Mouse (Mus musculus) neural tube, embryonic 11.5 days (tissue): ENCODE data around the gene M1ap. TPM values are rescaled to one million over a fixed set of nuclear protein-coding genes. Genes with fewer than 3 reads are reported as not detected.

Experiments used
- ATAC-seq: fragments of 200-750 bp; cut with Nextera tagmentation; 2 replicates; pipeline ENCODE4 v1.8.0; 2017; ENCODE audit warnings: moderate number of reproducible peaks, mild to moderate bottlenecking, moderate TSS enrichment, moderate library complexity; ENCODE audit not compliant: insufficient read depth, low FRiP score, low TSS enrichment
- DNase-seq: peaks from one replicate; pipeline ENCODE4 v3.0.0-alpha.2; 2015; ENCODE audit warnings: low spot score
- H3K27ac ChIP-seq: fragments of 300-500 bp; sonication (generic); 2 replicates; pipeline ENCODE4 v1.5.1; 2014; ENCODE audit warnings: low read depth, mild to moderate bottlenecking, low read length
- H3K27me3 ChIP-seq: fragments of 300-500 bp; sonication (generic); 2 replicates; pipeline ENCODE4 v1.6.1; 2014; ENCODE audit warnings: mild to moderate bottlenecking, low read length, mixed read lengths; ENCODE audit not compliant: control insufficient read depth, insufficient read depth
- H3K36me3 ChIP-seq: fragments of 300-500 bp; sonication (generic); 2 replicates; pipeline ENCODE4 v1.6.1; 2014; ENCODE audit warnings: mild to moderate bottlenecking, low read length, moderate library complexity, mixed read lengths; ENCODE audit not compliant: control insufficient read depth, insufficient read depth
- H3K4me1 ChIP-seq: fragments of 300-500 bp; sonication (generic); 2 replicates; pipeline ENCODE4 v1.6.1; 2014; ENCODE audit warnings: low read length, mixed read lengths; ENCODE audit not compliant: control insufficient read depth, insufficient read depth
- H3K4me2 ChIP-seq: fragments of 300-500 bp; sonication (generic); 2 replicates; pipeline ENCODE4 v1.6.1; 2014; ENCODE audit warnings: low read depth, mild to moderate bottlenecking, moderate library complexity
- H3K4me3 ChIP-seq: fragments of 300-500 bp; sonication (generic); 2 replicates; pipeline ENCODE4 v1.5.1; 2014; ENCODE audit warnings: low read depth, low read length
- H3K9ac ChIP-seq: fragments of 300-500 bp; sonication (generic); 2 replicates; pipeline ENCODE4 v1.6.1; 2014; ENCODE audit warnings: mild to moderate bottlenecking, low read length
- H3K9me3 ChIP-seq: fragments of 300-500 bp; sonication (generic); 2 replicates; pipeline ENCODE4 v1.6.1; 2016; ENCODE audit warnings: low read length; ENCODE audit not compliant: control insufficient read depth
- WGBS: fragments of 180-500 bp; shearing (Covaris S2); extraction: QIAGEN DNeasy Blood & Tissue Kit; methylation state at CpG from one replicate; pipeline ENCODE4 v1.1.7; 2014; 5-methylcytosine and 5-hydroxymethylcytosine counted together
- polyA plus RNA-seq: library from polyadenylated mRNA; unstranded; fragments of >200 nt; fragmentation: Nextera tagmentation; extraction: Ambion mirVana; gene quantifications from 2 replicates; pipeline ENCODE4 v1.2.1, GENCODE M21; 2014

Gene M1ap
- polyA plus RNA-seq, 1 experiment from 2014 or later, result not detected

- Histone ChIP-seq H3K9ac (no peak overlapping the region), H3K4me1 (no peaks in the 10 kb centered on the region), H3K27me3 (no peaks in the 10 kb centered on the region), H3K27ac (no peak overlapping the region), H3K4me2 (no peak overlapping the region), H3K4me3 (no peak overlapping the region), H3K9me3 (no peaks in the 10 kb centered on the region), H3K36me3 (no peaks in the 10 kb centered on the region)
- 76% methylated on average over 6 of the region's 6 CpGs for WGBS
- DNase-seq, result no peak
- no peak for ATAC-seq
These were observed 96.9 kb downstream of the M1ap start for GRCm38 (mm10) chr6:83043561-83043960.

GRCm38 (mm10) chr6:83043993-83044392 lies 97.3 kb downstream of the M1ap start:
- no peaks in the 10 kb centered on the region for H3K9me3 ChIP-seq
- ATAC-seq, result no peak
- no peaks in the 10 kb centered on the region for H3K4me1 ChIP-seq
- H3K4me3 ChIP-seq, result no peak overlapping the region
- H3K4me2 ChIP-seq, result no peak overlapping the region
- WGBS, result 85% methylated on average over 5 of the region's 5 CpGs
- no peak overlapping the region for H3K9ac ChIP-seq
- DNase-seq, result no peak
- H3K27ac ChIP-seq, result no peak overlapping the region
- no peaks in the 10 kb centered on the region for H3K36me3 ChIP-seq
- H3K27me3 ChIP-seq, result no peaks in the 10 kb centered on the region

GRCm38 (mm10) chr6:83044742-83045141 lies 98.0 kb downstream of the M1ap start:
- no peak overlapping the region for H3K4me3 ChIP-seq
- H3K36me3 ChIP-seq, result no peaks in the 10 kb centered on the region
- 73% methylated on average over 9 of the region's 9 CpGs for WGBS
- H3K27ac ChIP-seq, result no peak overlapping the region
- no peaks in the 10 kb centered on the region for H3K27me3 ChIP-seq
- no peaks in the 10 kb centered on the region for H3K4me1 ChIP-seq
- DNase-seq, result no peak
- ATAC-seq, result no peak
- no peak overlapping the region for H3K4me2 ChIP-seq
- no peaks in the 10 kb centered on the region for H3K9me3 ChIP-seq
- no peak overlapping the region for H3K9ac ChIP-seq

GRCm38 (mm10) chr6:83049367-83049766 lies 102.7 kb downstream of the M1ap start:
- WGBS, result 70% methylated on average over 10 of the region's 10 CpGs

GRCm38 (mm10) chr6:83053136-83053960 lies 106.6 kb downstream of the M1ap start:
- DNase-seq (peak; percentile 60), ATAC-seq (peak; percentile 4; the same call in 1 of the 2 replicates)
- Histone ChIP-seq H3K9me3 (no peaks in the 10 kb centered on the region), H3K27me3 (no peaks in the 10 kb centered on the region), H3K4me1 (peaks cover 15% of the 10 kb centered on the region), H3K36me3 (peaks cover 3% of the 10 kb centered on the region), H3K4me3 (peak overlapping the region; percentile 96), H3K27ac (0 out of 2 replicates have a peak overlapping the region, but pooled peaks have one; percentile 17), H3K4me2 (peak overlapping the region; percentile 87), H3K9ac (peak overlapping the region; percentile 92)
- WGBS, result 3% methylated on average over 26 of the region's 26 CpGs

More at GRCm38 (mm10) chr6:83049367-83049766, 102.7 kb downstream of the M1ap start:
- Histone ChIP-seq H3K4me2 (no peak overlapping the region), H3K4me3 (no peak overlapping the region), H3K9ac (no peak overlapping the region), H3K4me1 (peaks cover 9% of the 10 kb centered on the region), H3K27me3 (no peaks in the 10 kb centered on the region), H3K27ac (no peak overlapping the region), H3K9me3 (no peaks in the 10 kb centered on the region), H3K36me3 (peaks cover 3% of the 10 kb centered on the region; the same call in 1 of the 2 replicates)
- DNase-seq, result no peak
- no peak for ATAC-seq

- peaks cover 15% of the 10 kb centered on the region for H3K4me1 ChIP-seq
- peak within 1 kb of the TSS; percentile 92 for H3K9ac ChIP-seq
- peak; percentile 96 for ATAC-seq
- H3K9me3 ChIP-seq, result no peaks in the 10 kb centered on the region
- WGBS, result under 1% methylated on average over 64 of the region's 64 CpGs
- peak within 1 kb of the TSS; percentile 87 for H3K4me2 ChIP-seq
- peak within 1 kb of the TSS; percentile 96 for H3K4me3 ChIP-seq
- DNase-seq, result peak; percentile 98
- H3K27ac ChIP-seq, result peak within 1 kb of the TSS; percentile 65
- H3K27me3 ChIP-seq, result no peaks in the 10 kb centered on the region
- H3K36me3 ChIP-seq, result peaks cover 3% of the 10 kb centered on the region
These were observed 107.6 kb downstream of the M1ap start, which contains the start of gene Aup1 for GRCm38 (mm10) chr6:83054074-83054851. Aup1 (plus strand) TSS chr6:83054521.

GRCm38 (mm10) chr6:83054871-83055431 lies 108.2 kb downstream of the M1ap start, which contains the start of gene Htra2:
Htra2 (minus strand) TSS chr6:83055273.
- H3K4me1 ChIP-seq, result peaks cover 15% of the 10 kb centered on the region
- peaks cover 3% of the 10 kb centered on the region for H3K36me3 ChIP-seq
- peak within 1 kb of the TSS; percentile 92 for H3K9ac ChIP-seq
- peak within 1 kb of the TSS; percentile 65 for H3K27ac ChIP-seq
- WGBS, result under 1% methylated on average over 50 of the region's 50 CpGs
- peak; percentile 51 for ATAC-seq
- peak within 1 kb of the TSS; percentile 96 for H3K4me3 ChIP-seq
- no peaks in the 10 kb centered on the region for H3K27me3 ChIP-seq
- H3K4me2 ChIP-seq, result peak within 1 kb of the TSS; percentile 87
- no peaks in the 10 kb centered on the region for H3K9me3 ChIP-seq
- DNase-seq, result no peak

- no peak for ATAC-seq
- no peak within 1 kb of the TSS for H3K4me2 ChIP-seq
- no peak for DNase-seq
- no peak within 1 kb of the TSS for H3K4me3 ChIP-seq
- WGBS, result 46% methylated on average over 3 of the region's 3 CpGs
- no peaks in the 10 kb centered on the region; the same call in none of the 2 replicates for H3K36me3 ChIP-seq
- no peak within 1 kb of the TSS for H3K9ac ChIP-seq
- H3K27me3 ChIP-seq, result peaks cover 5% of the 10 kb centered on the region
- H3K9me3 ChIP-seq, result no peaks in the 10 kb centered on the region
- H3K4me1 ChIP-seq, result peaks cover 11% of the 10 kb centered on the region
- H3K27ac ChIP-seq, result no peak within 1 kb of the TSS
These were observed 111.1 kb downstream of the M1ap start, which contains the start of gene Dqx1 for GRCm38 (mm10) chr6:83057790-83058189. Dqx1 (plus strand) TSS chr6:83057844.
